Mouse (Mus musculus): ENCODE results near the gene Srsf11. TPM values are rescaled to one million over a fixed set of nuclear protein-coding genes. Genes with fewer than 3 reads are reported as not detected.

The Srsf11 gene
- 164 and 181 TPM in 2 replicates for total RNA-seq (2014; rRNA removed)
- 153 and 172 TPM in 2 replicates for polyA plus RNA-seq (2015; fragmentation: Nextera tagmentation; extraction: Ambion mirVana)

DNA sequence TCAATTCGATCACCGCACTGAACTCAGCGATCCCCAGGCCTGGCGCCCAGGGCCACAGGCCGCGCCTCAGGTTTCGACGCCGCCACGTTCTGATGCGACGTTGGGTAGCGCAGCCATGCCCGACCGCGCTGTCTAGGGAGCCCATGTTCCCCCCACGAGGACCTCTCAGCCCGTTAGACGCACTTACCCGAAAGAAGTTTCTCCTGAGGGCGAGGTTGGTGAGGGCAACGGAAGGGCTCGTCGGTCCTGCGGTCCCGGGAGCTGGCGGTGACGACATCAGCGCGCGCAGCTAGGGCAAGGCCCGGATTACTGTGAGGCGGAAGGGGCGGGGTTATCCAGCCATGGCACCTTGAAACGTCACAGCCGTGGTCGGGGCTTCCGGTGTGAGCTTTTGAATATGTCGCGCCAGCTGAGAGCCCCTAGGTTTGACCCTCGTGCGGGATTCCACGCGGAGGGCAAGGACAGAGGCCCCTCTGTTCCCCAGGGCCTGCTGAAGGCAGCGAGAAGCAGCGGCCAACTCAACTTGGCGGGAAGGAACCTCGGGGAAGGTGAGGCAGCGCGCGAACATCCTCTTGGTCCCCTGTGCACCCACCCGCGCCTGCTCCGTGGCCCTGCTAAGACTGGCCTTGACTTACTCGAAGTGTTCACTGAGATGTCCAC lies at the start of gene Srsf11, which contains the start of gene Lrrc40:
Srsf11 (minus strand) TSS at position 311 of the 660 bp plus-strand sequence.
Lrrc40 (plus strand) TSS at position 334 of the 660 bp plus-strand sequence.
- 0 out of 2 replicates have a peak, but pooled peaks cover 4% of the 10 kb centered on the region for H3K4me1 ChIP-seq (ENCODE audit: insufficient read depth)
- no peaks in the 10 kb centered on the region for H3K9me3 ChIP-seq (ENCODE audit: low read length)
- H3K27ac ChIP-seq (ENCODE audit: low read depth, low read length) = peak within 1 kb of the TSS; percentile 86
- 1% methylated on average over 55 of the region's 55 CpGs for WGBS
- no peaks in the 10 kb centered on the region for H3K27me3 ChIP-seq (ENCODE audit: insufficient read depth, low read length)
- H3K9ac ChIP-seq = peak within 1 kb of the TSS; percentile 74
- ATAC-seq (peak; percentile 98), DNase-seq (peak; percentile 96)
- TF ChIP-seq CTCF (IDR thresholded peaks at IDR 0.05; ENCODE audit: low read depth) = no peak
- peak within 1 kb of the TSS; percentile 74 for H3K4me2 ChIP-seq (ENCODE audit: low read depth)
- peak within 1 kb of the TSS; percentile 97 for H3K4me3 ChIP-seq (ENCODE audit: low read depth, low read length)
- no peaks in the 10 kb centered on the region for H3K36me3 ChIP-seq (ENCODE audit: insufficient read depth)

DNA sequence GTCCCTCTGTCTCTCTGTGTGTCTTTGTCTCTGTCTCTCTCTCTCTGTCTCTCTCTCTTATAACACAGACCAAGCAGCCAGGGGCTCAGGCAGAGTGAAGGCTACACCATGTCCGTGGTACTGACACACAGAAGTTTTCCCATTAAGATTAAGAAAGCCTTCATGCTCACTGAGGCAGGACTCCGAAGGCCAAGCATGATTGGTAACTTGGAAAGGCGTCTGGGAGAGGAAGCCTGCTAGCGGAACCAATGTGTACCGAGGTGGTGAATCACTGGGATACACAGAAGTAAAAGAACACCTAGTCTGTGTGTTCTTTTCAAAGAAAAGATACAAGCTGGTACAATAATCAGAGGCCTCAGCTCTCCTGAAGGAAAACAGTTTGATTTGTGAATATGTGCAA lies 41.4 kb upstream of the Srsf11 start:
- no peaks in the 10 kb centered on the region for H3K27me3 ChIP-seq (ENCODE audit: insufficient read depth, low read length)

DNA sequence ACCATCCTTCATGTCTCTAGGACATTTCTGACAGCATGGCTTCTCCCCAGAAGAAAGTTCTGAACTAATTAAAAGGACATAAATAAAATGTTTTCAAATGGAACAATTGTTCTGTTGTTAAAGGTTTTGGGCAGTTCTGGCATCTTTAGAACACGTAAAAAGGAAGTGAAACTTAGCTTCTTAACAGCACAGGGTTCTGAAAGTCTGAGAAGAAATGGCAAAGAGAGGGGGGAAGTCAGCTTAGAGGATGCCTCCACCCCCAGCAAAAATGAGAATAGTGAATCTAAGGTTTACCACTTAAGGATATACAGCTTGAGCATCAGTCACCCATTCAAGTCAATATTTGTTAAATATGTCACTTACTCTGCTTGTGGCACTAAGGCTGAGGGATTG lies 40.9 kb upstream of the Srsf11 start:
- Histone ChIP-seq H3K27me3 (ENCODE audit: insufficient read depth, low read length) (no peaks in the 10 kb centered on the region), H3K36me3 (ENCODE audit: insufficient read depth) (no peaks in the 10 kb centered on the region; the same call in 1 of the 2 replicates), H3K4me2 (ENCODE audit: low read depth) (no peak overlapping the region), H3K9me3 (ENCODE audit: low read length) (no peaks in the 10 kb centered on the region), H3K4me1 (ENCODE audit: insufficient read depth) (no peaks in the 10 kb centered on the region), H3K4me3 (ENCODE audit: low read depth, low read length) (no peak overlapping the region), H3K9ac (no peak overlapping the region), H3K27ac (ENCODE audit: low read depth, low read length) (no peak overlapping the region)
- ATAC-seq (no peak), DNase-seq (no peak)
- no peak for TF ChIP-seq CTCF (IDR thresholded peaks at IDR 0.05; ENCODE audit: low read depth)
- 55% methylated on average over 1 of the region's 1 CpGs for WGBS

More for the DNA sequence above, 41.4 kb upstream of the Srsf11 start:
- no peak for TF ChIP-seq CTCF (IDR thresholded peaks at IDR 0.05; ENCODE audit: low read depth)
- H3K27ac ChIP-seq (ENCODE audit: low read depth, low read length) = no peak overlapping the region
- H3K4me3 ChIP-seq (ENCODE audit: low read depth, low read length) = no peak overlapping the region
- 79% methylated on average over 5 of the region's 5 CpGs for WGBS
- no peak overlapping the region for H3K4me2 ChIP-seq (ENCODE audit: low read depth)
- H3K9ac ChIP-seq = no peak overlapping the region
- ATAC-seq (no peak), DNase-seq (no peak)
- H3K36me3 ChIP-seq (ENCODE audit: insufficient read depth) = no peaks in the 10 kb centered on the region; the same call in 1 of the 2 replicates
- no peaks in the 10 kb centered on the region for H3K9me3 ChIP-seq (ENCODE audit: low read length)
- no peaks in the 10 kb centered on the region for H3K4me1 ChIP-seq (ENCODE audit: insufficient read depth)

DNA sequence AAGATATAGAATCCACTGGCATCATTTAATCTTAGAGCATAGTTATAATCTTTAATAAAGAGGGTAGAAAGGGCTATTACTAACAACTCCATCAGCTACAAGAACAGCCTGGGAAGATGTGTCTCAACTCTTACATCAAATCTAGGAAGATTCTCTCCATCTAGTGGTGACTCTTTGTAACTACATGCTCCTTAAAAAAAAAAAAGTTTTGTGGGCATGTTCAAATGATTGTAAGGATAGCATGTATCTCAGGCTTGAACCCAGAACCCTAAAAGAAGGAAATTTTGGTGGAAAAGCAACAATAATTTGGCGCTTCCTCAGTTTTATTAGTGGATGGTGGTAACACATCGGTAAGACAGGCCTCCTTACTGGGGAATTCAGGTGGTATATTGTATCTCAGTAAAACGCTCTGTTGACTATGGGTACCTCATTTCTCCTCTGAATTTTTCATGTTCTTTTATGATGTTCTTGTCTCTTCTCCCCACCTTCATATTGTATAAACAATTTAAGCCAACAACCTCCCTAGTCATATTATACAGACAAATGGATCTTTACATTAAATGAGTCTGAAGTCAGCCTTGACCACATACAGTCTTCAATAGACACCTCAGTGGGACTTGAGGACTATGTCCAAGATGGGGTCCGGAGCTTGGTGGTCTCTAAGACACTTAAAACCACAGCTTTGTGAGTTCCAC lies 40.4 kb upstream of the Srsf11 start:
- TF ChIP-seq CTCF (IDR thresholded peaks at IDR 0.05; ENCODE audit: low read depth) = peak; percentile 65
- Histone ChIP-seq H3K4me3 (ENCODE audit: low read depth, low read length) (no peak overlapping the region), H3K4me1 (ENCODE audit: insufficient read depth) (no peaks in the 10 kb centered on the region), H3K4me2 (ENCODE audit: low read depth) (no peak overlapping the region), H3K36me3 (ENCODE audit: insufficient read depth) (no peaks in the 10 kb centered on the region; the same call in 1 of the 2 replicates), H3K9ac (no peak overlapping the region), H3K9me3 (ENCODE audit: low read length) (no peaks in the 10 kb centered on the region), H3K27me3 (ENCODE audit: insufficient read depth, low read length) (no peaks in the 10 kb centered on the region), H3K27ac (ENCODE audit: low read depth, low read length) (no peak overlapping the region)
- DNase-seq (peak; percentile 36), ATAC-seq (peak; percentile 47; the same call in 1 of the 2 replicates)
- whole genome bisulfite sequencing = 44% methylated on average over 4 of the region's 4 CpGs

DNA sequence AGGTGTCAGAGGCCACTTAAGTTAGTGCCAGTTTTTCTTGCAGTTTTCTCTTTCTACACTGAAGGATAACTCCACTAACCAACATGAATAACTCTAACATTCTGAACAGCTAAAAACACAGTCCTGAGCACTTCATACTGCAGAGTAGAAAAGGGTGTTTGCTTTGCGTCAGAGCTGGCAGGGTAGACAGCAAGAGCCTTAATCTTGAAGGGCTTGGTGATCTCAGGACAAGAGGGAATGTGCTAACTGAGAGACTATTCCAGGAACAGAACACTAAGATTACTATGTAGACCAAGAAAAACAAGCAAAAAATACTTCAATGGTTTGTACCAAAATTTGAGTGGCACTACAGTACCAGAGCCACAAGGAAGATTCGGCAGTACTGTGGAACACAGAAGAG lies 38.6 kb upstream of the Srsf11 start:
- Histone ChIP-seq H3K36me3 (ENCODE audit: insufficient read depth) (no peaks in the 10 kb centered on the region; the same call in 1 of the 2 replicates), H3K27me3 (ENCODE audit: insufficient read depth, low read length) (no peaks in the 10 kb centered on the region), H3K4me2 (ENCODE audit: low read depth) (no peak overlapping the region), H3K9ac (no peak overlapping the region), H3K4me1 (ENCODE audit: insufficient read depth) (no peaks in the 10 kb centered on the region), H3K27ac (ENCODE audit: low read depth, low read length) (no peak overlapping the region), H3K9me3 (ENCODE audit: low read length) (no peaks in the 10 kb centered on the region), H3K4me3 (ENCODE audit: low read depth, low read length) (no peak overlapping the region)
- ATAC-seq (no peak), DNase-seq (no peak)
- 89% methylated on average over 2 of the region's 2 CpGs for WGBS
- no peak for TF ChIP-seq CTCF (IDR thresholded peaks at IDR 0.05; ENCODE audit: low read depth)

DNA sequence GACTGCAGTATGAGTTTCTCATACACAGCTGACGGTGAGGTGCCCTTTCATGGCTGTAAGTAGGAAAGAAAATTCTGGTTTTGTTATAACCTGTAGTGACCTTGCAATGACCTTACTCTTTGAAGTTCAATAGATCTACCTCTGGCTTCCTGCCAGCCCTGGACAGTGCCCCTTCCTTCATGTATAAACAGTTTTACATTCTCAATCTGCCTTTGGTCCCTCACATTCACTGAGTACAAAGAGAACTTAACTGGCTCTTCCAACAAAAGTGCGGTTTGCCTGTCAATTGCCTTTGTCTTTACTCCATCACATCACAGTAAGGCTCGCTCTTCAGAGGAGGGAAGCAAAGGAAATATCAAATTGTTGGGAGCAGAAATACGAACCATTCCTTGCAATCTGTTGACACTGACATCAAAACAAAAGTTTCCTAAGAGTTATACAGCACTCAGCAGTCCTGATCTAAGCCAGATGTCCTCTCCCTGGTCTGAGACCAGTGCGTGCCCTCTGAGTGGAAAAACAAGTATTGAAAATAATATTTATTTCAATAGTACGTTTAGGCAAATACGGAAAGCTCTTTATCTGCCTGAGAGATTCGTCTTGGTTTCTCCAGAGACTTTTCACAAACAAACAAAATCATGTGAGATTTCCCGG lies 32.3 kb upstream of the Srsf11 start:
- peaks cover 9% of the 10 kb centered on the region; the same call in 1 of the 2 replicates for H3K36me3 ChIP-seq (ENCODE audit: insufficient read depth)
- no peak overlapping the region for H3K9ac ChIP-seq
- DNase-seq = no peak
- no peak for ATAC-seq
- H3K4me3 ChIP-seq (ENCODE audit: low read depth, low read length) = no peak overlapping the region
- 67% methylated on average over 9 of the region's 9 CpGs for WGBS
- H3K27me3 ChIP-seq (ENCODE audit: insufficient read depth, low read length) = no peaks in the 10 kb centered on the region
- no peak overlapping the region for H3K27ac ChIP-seq (ENCODE audit: low read depth, low read length)
- H3K4me1 ChIP-seq (ENCODE audit: insufficient read depth) = no peaks in the 10 kb centered on the region
- H3K9me3 ChIP-seq (ENCODE audit: low read length) = no peaks in the 10 kb centered on the region
- TF ChIP-seq CTCF (IDR thresholded peaks at IDR 0.05; ENCODE audit: low read depth) = no peak
- no peak overlapping the region for H3K4me2 ChIP-seq (ENCODE audit: low read depth)

Measured in forebrain, postnatal 0 days (tissue).